Mouse (Mus musculus) stomach, postnatal 0 days (tissue): Measurements from ENCODE around the gene Rhoh.

Source experiments
- CTCF ChIP-seq: IDR thresholded peaks from 2 replicates; pipeline ENCODE4 v1.5.1; 2016; ENCODE audit warnings: antibody characterized with exemption, low read depth, mild to moderate bottlenecking, moderate library complexity
- EP300 ChIP-seq: optimal IDR thresholded peaks from 2 replicates; pipeline ENCODE3; 2016; ENCODE audit warnings: antibody characterized with exemption

GRCm38 (mm10) chr5:65847656-65848055 lies 13.4 kb upstream of the Rhoh start:
- no peak for TF ChIP-seq CTCF
- no peak for TF ChIP-seq EP300
